Mouse (Mus musculus) olfactory bulb, adult 2 months (tissue): Measurements from ENCODE around the gene Gm44596.

Experiments used
- CTCF ChIP-seq: fragments of 200-500 bp; IDR thresholded peaks from 2 replicates; pipeline ENCODE4 v1.5.1; 2012; ENCODE audit warnings: low read depth, mild to moderate bottlenecking, low read length, moderate library complexity; ENCODE audit not compliant: insufficient read depth
- POLR2A ChIP-seq: fragments of 200-500 bp; IDR thresholded peaks from 2 replicates; pipeline ENCODE4 v1.6.1; 2012; ENCODE audit warnings: mild to moderate bottlenecking, low read depth, low read length, moderate library complexity; ENCODE audit not compliant: insufficient read depth

DNA sequence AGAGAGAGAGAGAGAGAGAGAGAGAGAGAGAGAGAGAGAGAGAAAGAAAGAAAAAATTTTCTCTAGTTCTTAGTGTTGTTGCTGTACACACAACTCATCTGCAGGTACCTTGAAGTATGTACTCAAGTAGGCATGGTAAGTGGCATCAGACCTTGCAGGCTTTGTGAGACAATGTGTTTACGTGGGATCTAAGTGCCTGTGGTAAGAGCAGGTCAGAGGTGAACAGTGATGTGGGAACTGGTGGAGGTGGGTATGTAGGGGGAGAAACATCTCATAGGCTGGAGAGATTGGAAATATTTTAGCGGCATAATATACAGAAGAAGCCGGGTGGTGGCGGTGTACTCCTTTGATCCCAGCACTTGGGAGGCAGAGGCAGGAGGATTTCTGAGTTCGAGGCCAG, 52.3 kb downstream of the Gm44596 start:
- TF ChIP-seq CTCF (no peak), POLR2A (no peak)
